In the genomic region with DNA sequence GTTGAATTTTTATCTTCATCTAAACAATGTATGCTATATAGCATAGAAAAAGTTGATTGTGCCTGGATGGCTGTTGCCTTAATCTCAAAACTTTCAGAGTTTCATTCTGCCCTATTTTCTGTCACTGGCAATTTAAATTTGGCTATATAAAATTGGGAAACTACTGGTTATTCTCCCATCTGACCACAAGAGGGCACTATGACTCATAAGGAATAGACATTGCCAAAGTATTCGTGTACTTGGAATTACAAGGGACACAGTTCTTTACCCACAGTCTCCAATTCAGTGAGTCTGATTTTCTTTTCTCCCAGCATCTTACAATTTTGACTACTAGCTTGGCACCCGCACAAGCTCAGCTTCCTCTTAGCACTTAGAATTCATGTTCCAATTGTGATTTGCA, we compare ENCODE assay signal across 11 mouse cellular contexts. TPM values are rescaled to one million over a fixed set of nuclear protein-coding genes. Genes with fewer than 3 reads are reported as not detected.
DNase-seq lines count a peak whose midpoint lies in the region; ATAC-seq lines count a peak whose summit lies in the region.
"Had no signal": no experiment of that assay in that cellular context is flagged by ENCODE, and none has a peak within 500 bp of the region (broad histone marks: within the 10 kb centered on the region; RNA-seq: fewer than 3 reads in every experiment).

No protein-coding gene starts in this region.

- 48% methylated on average over 2 of the region's 2 CpGs for WGBS in hindbrain, embryonic 14.5 days
- 54% methylated on average over 2 of the region's 2 CpGs for WGBS in hindbrain, embryonic 13.5 days
- 41% methylated on average over 2 of the region's 2 CpGs for WGBS in midbrain, embryonic 16.5 days
- WGBS in midbrain, embryonic 10.5 days = 49% methylated on average over 2 of the region's 2 CpGs

- no peaks in the 10 kb centered on the region for H3K27me3 ChIP-seq in hindbrain, embryonic 14.5 days (ENCODE audit: control insufficient read depth, insufficient read depth, low read length)
- no peaks in the 10 kb centered on the region for H3K27me3 ChIP-seq in hindbrain, embryonic 13.5 days
- no peaks in the 10 kb centered on the region for H3K27me3 ChIP-seq in midbrain, embryonic 16.5 days (ENCODE audit: control insufficient read depth, insufficient read depth, low read depth, low read length)
- no peaks in the 10 kb centered on the region for H3K27me3 ChIP-seq in midbrain, embryonic 10.5 days (ENCODE audit: low read depth, poor library complexity, severe bottlenecking)
- H3K27me3 ChIP-seq: liver, embryonic 15.5 days had no signal

- peak; percentile 83 for DNase-seq in hindbrain, embryonic 14.5 days (ENCODE audit: low spot score)
- no peak for DNase-seq in midbrain, embryonic 10.5 days (ENCODE audit: low spot score)
- peak; percentile 44 for DNase-seq in ZHBTc4 (ENCODE audit: low read depth, low spot score)
- peak; percentile 21 for DNase-seq in retina, postnatal 7 days (ENCODE audit: low read depth, low spot score)
- DNase-seq in B cell, adult 2 months = no peak
- DNase-seq in gastrocnemius, adult 18-20 months (ENCODE audit: low spot score) = no peak
- DNase-seq: adrenal gland, adult 8-10 months; kidney, postnatal 25 days had no signal

- no peaks in the 10 kb centered on the region for H3K36me3 ChIP-seq in hindbrain, embryonic 14.5 days (replicated peaks; ENCODE audit: control insufficient read depth, insufficient read depth)
- H3K36me3 ChIP-seq in hindbrain, embryonic 13.5 days = no peaks in the 10 kb centered on the region
- no peaks in the 10 kb centered on the region for H3K36me3 ChIP-seq in midbrain, embryonic 16.5 days (ENCODE audit: control insufficient read depth, insufficient read depth, low read length)
- H3K36me3 ChIP-seq in midbrain, embryonic 10.5 days = no peaks in the 10 kb centered on the region
- H3K36me3 ChIP-seq: liver, embryonic 15.5 days had no signal

- no peaks in the 10 kb centered on the region for H3K4me1 ChIP-seq in hindbrain, embryonic 14.5 days (replicated peaks; ENCODE audit: control insufficient read depth, insufficient read depth, low read length)
- H3K4me1 ChIP-seq in hindbrain, embryonic 13.5 days (replicated peaks) = no peaks in the 10 kb centered on the region
- H3K4me1 ChIP-seq in midbrain, embryonic 16.5 days (ENCODE audit: control insufficient read depth, insufficient read depth, low read length) = no peaks in the 10 kb centered on the region
- H3K4me1 ChIP-seq in midbrain, embryonic 10.5 days = no peaks in the 10 kb centered on the region
- H3K4me1 ChIP-seq: liver, embryonic 15.5 days had no signal

- H3K4me3 ChIP-seq in hindbrain, embryonic 14.5 days (replicated peaks; ENCODE audit: low read length) = no peak overlapping the region
- H3K4me3 ChIP-seq in hindbrain, embryonic 13.5 days = no peak overlapping the region
- no peak overlapping the region for H3K4me3 ChIP-seq in midbrain, embryonic 16.5 days (ENCODE audit: low read depth, low read length)
- no peak overlapping the region for H3K4me3 ChIP-seq in midbrain, embryonic 10.5 days
- H3K4me3 ChIP-seq: liver, embryonic 15.5 days had no signal

- no peak overlapping the region for H3K4me2 ChIP-seq in hindbrain, embryonic 14.5 days (replicated peaks)
- H3K4me2 ChIP-seq in hindbrain, embryonic 13.5 days = no peak overlapping the region
- no peak overlapping the region for H3K4me2 ChIP-seq in midbrain, embryonic 16.5 days (ENCODE audit: low read length)
- H3K4me2 ChIP-seq: liver, embryonic 15.5 days had no signal

- ATAC-seq in hindbrain, embryonic 14.5 days (ENCODE audit: low FRiP score) = no peak
- ATAC-seq in hindbrain, embryonic 13.5 days (ENCODE audit: low FRiP score) = no peak
- ATAC-seq in midbrain, embryonic 16.5 days = 0 out of 2 replicates have a peak, but pooled peaks have one; percentile 25

- no peaks in the 10 kb centered on the region for H3K9me3 ChIP-seq in hindbrain, embryonic 14.5 days (ENCODE audit: control insufficient read depth, low read length)
- no peaks in the 10 kb centered on the region for H3K9me3 ChIP-seq in hindbrain, embryonic 13.5 days
- no peaks in the 10 kb centered on the region for H3K9me3 ChIP-seq in midbrain, embryonic 16.5 days (replicated peaks; ENCODE audit: control insufficient read depth, low read length, poor library complexity, severe bottlenecking)
- H3K9me3 ChIP-seq in midbrain, embryonic 10.5 days (replicated peaks) = no peaks in the 10 kb centered on the region
- H3K9me3 ChIP-seq: liver, embryonic 15.5 days had no signal

- no peak overlapping the region for H3K9ac ChIP-seq in hindbrain, embryonic 14.5 days
- no peak overlapping the region for H3K9ac ChIP-seq in hindbrain, embryonic 13.5 days
- H3K9ac ChIP-seq in midbrain, embryonic 16.5 days (ENCODE audit: low read depth, low read length) = no peak overlapping the region
- H3K9ac ChIP-seq: liver, embryonic 15.5 days had no signal

- no peak overlapping the region for H3K27ac ChIP-seq in hindbrain, embryonic 14.5 days
- no peak overlapping the region for H3K27ac ChIP-seq in hindbrain, embryonic 13.5 days
- no peak overlapping the region for H3K27ac ChIP-seq in midbrain, embryonic 16.5 days (ENCODE audit: low read length)
- H3K27ac ChIP-seq in midbrain, embryonic 10.5 days (replicated peaks) = no peak overlapping the region
- H3K27ac ChIP-seq: liver, embryonic 15.5 days had no signal

RNA-seq across cellular contexts. Expression of a gene that starts 23.5 kb away (rescaled TPM):
- polyA plus RNA-seq in hindbrain, embryonic 14.5 days (2014; fragmentation: Nextera tagmentation; extraction: Ambion mirVana) = 3.9 and 4.3 TPM in 2 replicates
- polyA plus RNA-seq in hindbrain, embryonic 13.5 days (2015; fragmentation: Nextera tagmentation; extraction: Ambion mirVana) = 2.1 and 2.4 TPM in 2 replicates
- 1.6 TPM in 2 replicates for polyA plus RNA-seq in midbrain, embryonic 16.5 days (2015; fragmentation: Nextera tagmentation; extraction: Ambion mirVana)
- polyA plus RNA-seq in midbrain, embryonic 10.5 days (2016; fragmentation: Nextera tagmentation; extraction: Ambion mirVana) = 3.6 and 4.3 TPM in 2 replicates
- 1 to 10 TPM; 1.9 to 2.7 TPM for total RNA-seq in gastrocnemius, adult 18-20 months (2021)

Comparison
In these comparisons a context has a peak if more than half of its experiments do, and no peak if none do; other contexts are left out.
1. DNase-seq: peak in hindbrain, embryonic 14.5 days (single experiment), ZHBTc4 (single experiment) and retina, postnatal 7 days (single experiment); none in midbrain, embryonic 10.5 days (single experiment), B cell, adult 2 months (0 of 2) and gastrocnemius, adult 18-20 months (single experiment).